Mouse (Mus musculus) liver, embryonic 12.5 days (tissue): ENCODE results near the gene Efna3. TPM values are rescaled to one million over a fixed set of nuclear protein-coding genes. Genes with fewer than 3 reads are reported as not detected.

Experiments used
- ATAC-seq: fragments of 200-750 bp; cut with Nextera tagmentation; 2 replicates; pipeline ENCODE4 v1.8.0; 2017; ENCODE audit warnings: moderate number of reproducible peaks, mild to moderate bottlenecking, moderate library complexity
- H3K27ac ChIP-seq: fragments of 300-500 bp; sonication (generic); 2 replicates; pipeline ENCODE4 v1.5.1; 2016; ENCODE audit warnings: mild to moderate bottlenecking
- H3K27me3 ChIP-seq: fragments of 300-500 bp; sonication (generic); replicated peaks from 2 replicates; pipeline ENCODE4 v1.6.1; 2016; ENCODE audit warnings: mild to moderate bottlenecking, moderate library complexity
- H3K36me3 ChIP-seq: fragments of 300-500 bp; sonication (generic); 2 replicates; pipeline ENCODE4 v1.6.1; 2016; ENCODE audit warnings: mild to moderate bottlenecking, moderate library complexity
- H3K4me1 ChIP-seq: fragments of 300-500 bp; sonication (generic); 2 replicates; pipeline ENCODE4 v1.6.1; 2016
- H3K4me2 ChIP-seq: fragments of 300-500 bp; sonication (generic); 2 replicates; pipeline ENCODE4 v1.6.1; 2016; ENCODE audit warnings: mild to moderate bottlenecking, moderate library complexity
- H3K4me3 ChIP-seq: fragments of 300-500 bp; sonication (generic); 2 replicates; pipeline ENCODE4 v1.5.1; 2016; ENCODE audit warnings: mild to moderate bottlenecking, moderate library complexity
- H3K9ac ChIP-seq: fragments of 300-500 bp; sonication (generic); 2 replicates; pipeline ENCODE4 v1.6.1; 2016; ENCODE audit warnings: mild to moderate bottlenecking, moderate library complexity
- H3K9me3 ChIP-seq: fragments of 300-500 bp; sonication (generic); replicated peaks from 2 replicates; pipeline ENCODE4 v1.6.1; 2016; ENCODE audit warnings: mild to moderate bottlenecking, moderate library complexity
- WGBS: fragments of 180-500 bp; shearing (Covaris S2); methylation state at CpG from one replicate; pipeline ENCODE4 v1.1.7; 2016; ENCODE audit not compliant: insufficient replicate concordance; 5-methylcytosine and 5-hydroxymethylcytosine counted together
- polyA plus RNA-seq: library from polyadenylated mRNA; unstranded; fragments of >200 nt; fragmentation: Nextera tagmentation; extraction: Ambion mirVana; gene quantifications from 2 replicates; pipeline ENCODE4 v1.2.1, GENCODE M21; 2016

The Efna3 gene
- polyA plus RNA-seq, 1 experiment from 2014 or later, result 1.0 TPM

DNA sequence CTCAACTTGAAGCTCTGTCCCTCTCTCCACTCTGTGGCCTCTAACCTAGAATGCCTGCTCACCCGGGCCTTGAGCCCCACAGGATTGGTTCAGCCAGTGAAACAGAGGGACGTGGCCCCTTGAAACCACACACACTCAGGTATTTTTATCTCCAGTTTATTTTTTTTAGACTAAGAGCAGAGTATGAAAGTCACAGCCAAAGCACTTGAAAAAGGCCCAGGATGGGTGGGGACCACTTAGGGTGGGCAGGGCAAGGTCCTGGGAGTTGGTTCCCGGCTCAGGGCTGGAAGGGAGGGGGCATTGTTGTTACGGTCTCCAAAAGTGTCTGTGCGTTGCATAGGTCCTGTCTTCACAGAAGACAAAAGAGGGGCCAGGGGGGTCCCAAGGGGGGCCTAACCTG is 8.4 kb downstream of the Efna3 start:
- H3K4me2 ChIP-seq, result no peak overlapping the region
- WGBS, result 56% methylated on average over 5 of the region's 5 CpGs
- H3K9ac ChIP-seq, result no peak overlapping the region
- H3K4me1 ChIP-seq, result peaks cover 20% of the 10 kb centered on the region
- no peak overlapping the region for H3K27ac ChIP-seq
- H3K36me3 ChIP-seq, result no peaks in the 10 kb centered on the region
- 0 out of 2 replicates have a peak, but pooled peaks have one; percentile 12 for ATAC-seq
- no peaks in the 10 kb centered on the region for H3K9me3 ChIP-seq
- H3K27me3 ChIP-seq, result peaks cover 57% of the 10 kb centered on the region
- H3K4me3 ChIP-seq, result no peak overlapping the region

DNA sequence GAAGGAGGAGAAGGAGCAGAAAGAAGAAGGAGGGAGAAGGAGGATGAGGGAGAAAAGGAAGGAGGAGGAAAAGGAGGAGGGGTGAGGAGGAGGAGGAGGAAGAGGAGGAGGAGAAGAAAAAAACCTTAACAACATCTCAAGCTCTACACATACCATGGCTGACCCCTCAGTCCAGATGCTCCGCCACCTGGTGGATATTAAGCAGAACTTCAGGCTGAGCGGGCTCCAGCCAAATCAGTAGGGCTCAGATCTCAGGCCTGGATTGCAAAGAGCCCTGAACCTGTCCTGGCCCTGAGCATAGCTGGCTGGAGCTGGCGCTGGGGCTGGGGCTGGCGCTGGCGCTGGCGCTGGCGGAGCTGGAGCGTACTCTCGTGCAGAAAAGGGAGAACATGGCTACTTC is 14.7 kb downstream of the Efna3 start:
- no peaks in the 10 kb centered on the region for H3K9me3 ChIP-seq
- H3K9ac ChIP-seq, result no peak overlapping the region
- H3K4me1 ChIP-seq, result no peaks in the 10 kb centered on the region
- H3K4me3 ChIP-seq, result no peak overlapping the region
- WGBS, result 4% methylated on average over 9 of the region's 9 CpGs
- no peak overlapping the region for H3K4me2 ChIP-seq
- ATAC-seq, result peak; percentile 51; the same call in 1 of the 2 replicates
- H3K27me3 ChIP-seq, result peaks cover 23% of the 10 kb centered on the region; the same call in 1 of the 2 replicates
- H3K36me3 ChIP-seq, result no peaks in the 10 kb centered on the region
- no peak overlapping the region for H3K27ac ChIP-seq

DNA sequence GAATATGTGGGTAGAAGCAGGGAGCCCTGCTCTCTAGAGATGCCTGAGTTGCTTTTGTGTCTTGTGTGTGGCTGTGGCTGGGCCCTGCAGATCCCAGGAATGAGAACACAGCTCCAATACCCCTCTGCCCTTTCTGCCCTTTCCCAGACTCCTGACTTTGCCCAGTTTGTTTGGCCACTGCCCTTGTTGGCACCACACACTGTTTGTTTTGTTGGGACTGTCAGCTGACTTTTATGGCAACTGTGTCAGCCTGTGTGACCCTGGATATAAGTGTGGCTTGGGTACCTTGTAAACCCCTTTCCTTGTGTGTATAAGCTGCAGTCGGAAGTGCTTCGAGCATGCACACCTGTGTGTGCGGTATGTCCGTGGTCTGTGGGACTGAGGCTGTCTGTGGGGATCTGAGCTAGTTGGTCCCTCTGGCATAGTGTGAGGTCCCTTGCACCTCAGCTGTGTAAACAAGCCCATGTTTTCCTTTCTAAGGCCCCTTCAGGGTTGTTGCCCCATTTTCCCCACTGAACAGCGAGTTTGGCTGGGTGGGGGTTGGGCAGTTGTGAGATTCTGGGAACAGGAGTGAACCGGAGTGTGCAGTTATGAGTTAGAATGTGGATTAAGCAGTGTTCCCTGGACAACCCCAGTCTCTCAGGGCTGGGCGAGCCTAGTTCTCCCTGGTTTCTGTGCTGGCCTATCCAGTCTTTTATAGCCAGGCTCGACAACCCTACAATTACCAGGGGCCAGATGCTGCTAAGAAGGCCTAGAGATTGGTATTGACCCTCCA is 17.0 kb downstream of the Efna3 start:
- no peaks in the 10 kb centered on the region for H3K4me1 ChIP-seq
- H3K36me3 ChIP-seq, result no peaks in the 10 kb centered on the region
- peaks cover 33% of the 10 kb centered on the region for H3K27me3 ChIP-seq
- no peak overlapping the region for H3K27ac ChIP-seq
- H3K9ac ChIP-seq, result no peak overlapping the region
- no peak overlapping the region for H3K4me3 ChIP-seq
- H3K4me2 ChIP-seq, result no peak overlapping the region
- WGBS, result 61% methylated on average over 8 of the region's 8 CpGs
- no peaks in the 10 kb centered on the region for H3K9me3 ChIP-seq
- no peak for ATAC-seq

DNA sequence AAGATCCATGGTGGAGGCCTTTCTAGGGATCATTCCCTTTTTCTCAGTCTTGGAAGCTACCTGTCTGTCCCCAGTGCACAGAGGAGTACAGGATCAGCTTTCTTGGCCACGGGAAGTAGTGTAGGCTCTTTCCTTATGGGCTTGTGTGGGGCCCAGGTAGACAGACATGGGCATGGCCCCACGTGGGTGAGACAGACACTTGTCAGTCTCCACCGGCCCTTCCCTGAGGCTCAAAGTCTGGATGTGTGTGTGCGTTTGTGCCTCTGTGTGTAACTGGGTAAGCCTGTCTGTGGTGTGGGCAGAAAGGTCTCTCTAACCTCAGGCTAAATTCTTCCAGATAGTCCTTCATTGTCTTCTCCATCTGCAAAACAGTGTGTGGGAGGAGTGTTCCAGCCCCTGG is 17.7 kb downstream of the Efna3 start:
- H3K27me3 ChIP-seq, result peaks cover 40% of the 10 kb centered on the region
- H3K4me2 ChIP-seq, result no peak overlapping the region
- no peaks in the 10 kb centered on the region for H3K4me1 ChIP-seq
- H3K9ac ChIP-seq, result no peak overlapping the region
- ATAC-seq, result no peak
- H3K4me3 ChIP-seq, result no peak overlapping the region
- no peak overlapping the region for H3K27ac ChIP-seq
- no peaks in the 10 kb centered on the region for H3K9me3 ChIP-seq
- 53% methylated on average over 4 of the region's 4 CpGs for WGBS
- no peaks in the 10 kb centered on the region for H3K36me3 ChIP-seq

DNA sequence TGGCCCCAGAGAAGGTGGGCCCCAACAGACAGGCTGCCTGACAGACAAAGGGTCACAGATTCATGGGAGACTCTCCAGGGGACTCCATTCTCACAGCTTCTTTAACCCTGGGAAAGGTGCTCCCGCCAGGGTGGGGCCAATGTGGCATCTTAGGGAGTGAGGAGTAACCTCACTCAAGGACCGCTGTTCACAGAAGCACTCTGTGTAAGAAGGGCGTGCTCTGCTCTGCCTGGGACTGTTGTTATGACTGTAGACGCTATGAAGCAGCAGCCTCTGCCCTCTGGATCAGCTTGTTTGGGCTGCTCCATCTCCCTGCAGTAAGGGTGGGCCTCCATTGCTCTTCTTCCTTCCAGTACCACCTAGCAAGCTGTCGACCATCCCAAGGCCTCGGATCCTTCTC is 18.3 kb downstream of the Efna3 start:
- Histone ChIP-seq H3K9me3 (no peaks in the 10 kb centered on the region), H3K4me3 (no peak overlapping the region), H3K27ac (no peak overlapping the region), H3K9ac (no peak overlapping the region), H3K27me3 (peaks cover 46% of the 10 kb centered on the region), H3K4me2 (no peak overlapping the region), H3K36me3 (no peaks in the 10 kb centered on the region), H3K4me1 (no peaks in the 10 kb centered on the region)
- ATAC-seq, result no peak
- WGBS, result 42% methylated on average over 6 of the region's 6 CpGs

DNA sequence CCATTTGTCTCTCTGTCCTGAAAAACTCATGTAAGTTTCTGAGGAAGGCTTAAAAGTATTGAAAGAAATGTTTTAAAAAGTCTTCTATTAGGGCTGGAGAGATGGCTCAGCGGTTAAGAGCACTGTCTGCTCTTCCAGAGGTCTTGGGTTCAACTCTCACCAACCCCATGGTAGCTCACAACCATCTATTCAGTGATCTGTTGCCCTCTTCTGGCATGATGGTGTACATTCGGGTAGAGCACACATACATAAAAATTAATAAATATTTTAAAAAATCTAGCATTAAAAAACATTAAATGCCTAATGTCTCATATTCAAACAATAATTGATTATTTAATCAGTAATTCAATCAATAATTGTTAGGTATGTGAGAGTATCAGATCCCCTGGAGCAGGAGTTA is 22.3 kb downstream of the Efna3 start:
- Histone ChIP-seq H3K27ac (no peak overlapping the region), H3K4me1 (no peaks in the 10 kb centered on the region), H3K4me2 (no peak overlapping the region)

DNA sequence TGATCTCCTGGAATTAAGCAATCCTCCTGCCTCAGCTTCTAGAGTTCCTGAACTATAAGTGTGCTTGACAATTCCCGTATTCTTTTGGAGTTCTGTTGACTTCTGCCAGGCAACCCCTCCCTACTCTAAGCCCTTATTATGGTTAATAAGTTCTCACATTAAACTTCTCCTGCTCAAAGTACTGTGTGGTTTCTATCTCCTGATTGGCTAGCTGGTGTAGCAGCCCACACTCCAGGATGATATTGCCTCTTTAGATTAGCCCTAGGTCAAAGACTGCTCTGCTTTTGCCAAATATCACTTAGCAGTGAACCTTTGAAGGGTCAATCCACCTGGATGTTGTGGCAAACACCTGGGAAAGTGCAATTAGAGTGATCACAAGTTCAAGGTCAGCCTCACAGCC is 22.7 kb downstream of the Efna3 start:
- whole genome bisulfite sequencing, result 35% methylated on average over 1 of the region's 1 CpGs
- Histone ChIP-seq H3K36me3 (no peaks in the 10 kb centered on the region), H3K27ac (no peak overlapping the region), H3K9ac (no peak overlapping the region), H3K4me3 (no peak overlapping the region), H3K4me1 (no peaks in the 10 kb centered on the region), H3K27me3 (peaks cover 62% of the 10 kb centered on the region), H3K4me2 (peak overlapping the region; percentile 49; the same call in 1 of the 2 replicates), H3K9me3 (no peaks in the 10 kb centered on the region)
- no peak for ATAC-seq

More for the DNA sequence above, 22.3 kb downstream of the Efna3 start:
- no peak for ATAC-seq
- peaks cover 62% of the 10 kb centered on the region for H3K27me3 ChIP-seq
- no peak overlapping the region for H3K4me3 ChIP-seq
- H3K9ac ChIP-seq, result no peak overlapping the region
- no peaks in the 10 kb centered on the region for H3K9me3 ChIP-seq
- H3K36me3 ChIP-seq, result no peaks in the 10 kb centered on the region
- WGBS, result 45% methylated on average over 2 of the region's 2 CpGs

DNA sequence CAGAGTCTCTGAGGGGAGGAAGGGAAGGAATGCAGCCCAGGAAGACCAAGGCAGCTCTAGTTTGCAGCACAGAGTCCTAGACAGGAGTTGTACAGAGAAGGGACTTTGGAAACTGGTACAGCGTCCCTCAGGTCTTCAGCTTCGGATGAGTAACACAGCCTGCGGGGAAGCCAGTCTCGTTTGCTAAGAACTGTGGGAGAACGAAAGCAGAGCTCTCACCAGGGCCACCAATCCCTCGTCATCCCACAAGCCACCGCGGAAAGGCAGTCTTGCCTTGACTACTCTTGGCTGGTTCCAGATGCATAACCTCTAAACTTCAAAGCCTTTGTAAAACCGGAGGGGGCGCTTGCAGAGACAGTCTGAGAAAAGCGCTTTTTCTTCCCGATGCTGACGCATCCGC is 23.3 kb downstream of the Efna3 start:
- H3K9ac ChIP-seq, result no peak overlapping the region
- WGBS, result 5% methylated on average over 14 of the region's 14 CpGs

DNA sequence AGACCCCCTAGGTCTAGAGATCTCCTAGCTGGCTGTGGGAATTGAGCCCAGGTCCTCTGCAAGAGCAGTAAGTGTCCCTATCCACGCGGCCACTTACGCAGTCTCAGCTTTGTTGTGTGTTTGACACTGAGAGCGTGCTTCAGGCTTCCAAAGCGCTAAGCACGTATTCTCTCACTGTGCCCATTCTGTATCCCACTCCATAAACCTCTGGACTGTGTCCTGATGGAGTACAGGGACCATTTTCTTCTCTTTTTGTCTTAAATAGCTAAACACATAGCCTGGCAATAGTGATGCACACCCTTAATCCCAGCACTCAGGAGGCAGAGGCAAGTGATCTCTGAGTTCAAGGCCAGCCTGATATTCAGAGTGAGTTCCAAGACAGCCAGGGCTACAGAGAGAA is 23.9 kb downstream of the Efna3 start:
- Histone ChIP-seq H3K36me3 (no peaks in the 10 kb centered on the region), H3K9ac (no peak overlapping the region), H3K9me3 (no peaks in the 10 kb centered on the region), H3K4me3 (no peak overlapping the region), H3K27ac (no peak overlapping the region), H3K27me3 (peaks cover 53% of the 10 kb centered on the region), H3K4me1 (no peaks in the 10 kb centered on the region), H3K4me2 (no peak overlapping the region; the same call in 1 of the 2 replicates)
- no peak for ATAC-seq
- WGBS, result 73% methylated on average over 6 of the region's 6 CpGs

More for the DNA sequence above, 23.3 kb downstream of the Efna3 start:
- no peak for ATAC-seq
- no peaks in the 10 kb centered on the region for H3K36me3 ChIP-seq
- peaks cover 57% of the 10 kb centered on the region for H3K27me3 ChIP-seq
- H3K4me1 ChIP-seq, result no peaks in the 10 kb centered on the region
- H3K9me3 ChIP-seq, result no peaks in the 10 kb centered on the region
- H3K4me3 ChIP-seq, result peak overlapping the region; percentile 6
- H3K27ac ChIP-seq, result no peak overlapping the region
- peak overlapping the region; percentile 49 for H3K4me2 ChIP-seq

DNA sequence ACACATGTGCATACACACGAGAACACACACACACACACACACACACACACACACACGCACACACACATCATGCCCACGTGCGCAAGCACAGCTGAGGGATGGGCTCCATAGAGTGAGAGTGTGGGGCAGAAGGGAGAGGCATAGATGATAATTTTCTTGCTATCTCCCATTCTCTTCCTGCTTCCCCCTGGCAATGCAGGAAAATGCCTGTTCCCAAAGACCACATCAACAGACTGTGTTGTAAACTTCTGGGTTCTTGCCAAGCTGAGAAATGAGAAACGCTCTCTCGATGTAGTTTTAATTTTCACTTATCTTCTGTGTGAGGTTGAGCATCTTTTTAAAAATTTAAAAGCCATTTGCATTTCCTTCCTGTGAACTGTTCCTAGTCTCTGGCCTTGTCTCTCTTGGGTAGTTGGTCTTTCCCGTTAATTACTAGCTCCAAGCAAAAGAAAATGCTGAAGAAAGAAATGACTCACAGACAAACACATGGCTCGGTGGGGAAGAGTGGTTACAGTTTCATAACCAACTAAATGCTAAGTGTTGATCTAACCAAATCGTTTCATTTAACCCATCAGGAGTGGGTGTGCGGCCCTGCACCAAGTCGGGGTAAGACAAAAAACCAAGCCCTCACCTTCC is 25.9 kb downstream of the Efna3 start:
- Histone ChIP-seq H3K9me3 (no peaks in the 10 kb centered on the region), H3K27ac (no peak overlapping the region), H3K9ac (no peak overlapping the region), H3K36me3 (no peaks in the 10 kb centered on the region), H3K4me1 (peaks cover 9% of the 10 kb centered on the region), H3K4me3 (no peak overlapping the region), H3K4me2 (no peak overlapping the region), H3K27me3 (peaks cover 46% of the 10 kb centered on the region)
- ATAC-seq, result no peak
- WGBS, result 72% methylated on average over 11 of the region's 11 CpGs

DNA sequence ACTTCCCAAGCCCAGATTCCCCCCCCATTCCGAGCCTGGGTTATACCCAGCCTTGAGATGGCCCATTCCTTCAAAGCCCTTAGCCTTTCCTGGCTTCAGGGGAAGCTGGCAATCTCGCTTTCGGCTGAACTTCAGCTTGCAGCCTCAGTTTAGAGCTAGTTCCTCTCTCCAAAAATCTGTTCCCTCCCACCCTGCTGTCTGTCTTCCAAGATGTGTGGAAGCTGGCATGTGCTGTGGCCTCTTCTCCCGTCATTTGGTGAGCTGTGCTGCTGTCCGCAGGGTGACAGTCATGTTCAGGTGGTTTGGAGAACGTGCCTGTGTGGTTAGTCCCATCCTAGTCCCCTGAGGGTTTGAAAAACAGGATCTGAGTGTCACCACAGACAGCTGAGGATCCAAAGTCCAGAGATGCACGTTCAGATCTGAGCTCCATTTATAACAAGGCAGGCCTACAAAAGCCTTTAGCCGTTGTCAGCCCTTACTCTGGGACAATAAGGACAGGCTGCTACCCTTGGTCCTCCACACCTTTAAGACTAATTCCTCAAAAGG is 27.0 kb downstream of the Efna3 start:
- WGBS, result 49% methylated on average over 8 of the region's 8 CpGs
- Histone ChIP-seq H3K36me3 (no peaks in the 10 kb centered on the region), H3K27me3 (peaks cover 36% of the 10 kb centered on the region), H3K9ac (no peak overlapping the region), H3K4me3 (no peak overlapping the region), H3K27ac (no peak overlapping the region), H3K4me1 (peaks cover 10% of the 10 kb centered on the region), H3K9me3 (no peaks in the 10 kb centered on the region), H3K4me2 (no peak overlapping the region)
- no peak for ATAC-seq

DNA sequence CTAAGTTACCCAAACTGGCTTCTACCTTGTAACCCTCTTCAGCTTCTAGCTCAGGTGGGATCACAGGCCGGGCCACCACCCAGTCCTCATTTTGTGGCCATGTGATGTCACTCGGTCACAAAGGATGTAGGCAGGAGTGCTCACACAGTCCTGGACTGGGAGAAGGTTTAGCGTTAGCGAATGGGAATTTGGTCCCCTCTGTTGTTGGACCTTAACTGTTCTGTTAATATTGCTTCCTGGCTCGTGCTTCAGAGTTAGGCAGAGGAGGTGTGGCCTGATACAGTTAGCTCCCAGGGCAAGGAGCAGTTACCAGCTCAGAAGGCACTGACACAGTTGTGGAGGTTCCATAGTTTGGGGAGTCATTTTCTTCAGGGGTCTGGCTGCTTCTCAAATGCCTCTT is 28.6 kb downstream of the Efna3 start:
- Histone ChIP-seq H3K4me2 (no peak overlapping the region), H3K9ac (no peak overlapping the region), H3K4me1 (peaks cover 10% of the 10 kb centered on the region), H3K9me3 (no peaks in the 10 kb centered on the region), H3K27me3 (peaks cover 21% of the 10 kb centered on the region), H3K36me3 (no peaks in the 10 kb centered on the region), H3K4me3 (no peak overlapping the region), H3K27ac (no peak overlapping the region)
- ATAC-seq, result no peak
- WGBS, result 65% methylated on average over 5 of the region's 5 CpGs
